Mouse (Mus musculus): ENCODE data around the gene Robo3.

The Robo3 gene

DNA sequence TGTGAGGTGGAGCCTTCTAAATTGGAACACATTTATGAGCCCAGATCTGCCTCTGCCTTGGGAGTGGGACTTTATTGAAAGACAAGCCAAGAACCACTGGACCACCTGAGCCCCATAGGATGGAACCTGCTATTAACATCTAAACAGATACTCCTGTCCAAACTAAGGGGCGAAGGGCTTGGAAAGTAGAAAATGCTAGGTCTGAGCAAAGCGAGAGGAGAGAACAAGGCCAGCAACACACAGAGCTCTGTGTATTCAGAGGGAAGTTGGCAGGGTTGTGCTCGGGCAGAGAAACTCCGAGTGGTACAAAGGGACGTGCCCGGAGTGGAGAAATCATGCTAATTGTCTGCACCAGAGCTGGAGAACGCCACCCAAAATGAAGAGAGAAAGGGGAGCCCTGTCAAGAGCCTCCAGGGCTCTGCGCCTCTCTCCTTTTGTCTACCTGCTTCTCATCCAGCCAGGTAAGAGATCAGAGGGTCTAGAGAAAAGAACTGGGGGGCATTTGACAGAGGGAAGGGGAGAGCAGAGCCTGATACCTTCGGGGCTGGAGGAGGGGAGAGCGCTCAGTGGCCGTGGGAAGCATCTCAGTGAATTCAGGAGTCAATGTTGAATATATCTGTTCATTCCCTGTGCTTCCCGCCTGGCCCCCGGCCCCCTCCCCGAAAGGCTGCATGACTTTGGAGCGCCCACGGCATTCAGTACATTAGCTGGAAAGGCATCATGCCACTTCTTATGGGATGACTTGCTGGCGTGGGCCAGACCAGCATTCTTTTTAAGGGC lies 65.6 kb downstream of the Robo3 start, which contains the start of gene Hepacam:
Hepacam (plus strand) TSS at position 51 of the 780 bp plus-strand sequence.
- no peak for DNase-seq

GRCm38 (mm10) chr9:37365706-37366105 lies 67.3 kb downstream of the Robo3 start:
- DNase-seq: no peak
